Mouse (Mus musculus): Measurements from ENCODE around the gene Tarm1. TPM values are rescaled to one million over a fixed set of nuclear protein-coding genes. Genes with fewer than 3 reads are reported as not detected.
A peak's percentile ranks its signal among the peaks of the same experiment; 100 is the strongest.

Gene Tarm1
- polyA plus RNA-seq, 2 experiments: 0.11 to 0.32 TPM

DNA sequence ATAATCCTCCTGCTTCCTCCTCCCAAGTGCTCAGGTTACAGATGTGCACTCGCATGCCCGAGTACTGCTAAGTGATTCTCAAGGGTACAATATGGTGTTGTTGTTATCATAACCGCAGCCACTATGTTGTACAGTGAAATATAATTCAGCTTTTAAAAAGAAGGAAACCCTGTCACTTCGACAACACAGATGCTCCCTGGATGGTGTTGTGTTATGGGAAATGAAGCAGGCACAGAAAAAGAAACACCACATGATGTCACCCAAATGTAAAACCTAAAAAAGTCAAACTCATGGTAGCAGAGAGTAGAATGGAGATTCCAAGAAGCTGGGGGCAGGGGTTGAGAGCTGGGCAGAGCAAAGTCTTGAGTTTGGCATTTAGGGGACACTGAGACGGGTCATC lies 51.8 kb downstream of the Tarm1 start:
- TF ChIP-seq CTCF (IDR thresholded peaks at IDR 0.05; ENCODE audit: low read depth) (no peak), EP300 (IDR thresholded peaks at IDR 0.05; ENCODE audit: low read depth) (no peak)
- Histone ChIP-seq H3K4me2 (ENCODE audit: low read depth) (no peak overlapping the region), H3K9ac (replicated peaks) (no peak overlapping the region), H3K27me3 (ENCODE audit: control insufficient read depth, insufficient read depth, low read length) (no peaks in the 10 kb centered on the region), H3K9me3 (ENCODE audit: control insufficient read depth, low read length) (no peaks in the 10 kb centered on the region), H3K4me1 (replicated peaks; ENCODE audit: control insufficient read depth in 2 of 2, insufficient read depth in 2 of 2, low read length in 1 of 2) (no peaks in the 10 kb centered on the region), H3K4me3 (ENCODE audit: insufficient read depth in 1 of 2, low read depth in 2 of 2, low read length in 2 of 2) (no peak overlapping the region), H3K36me3 (replicated peaks; ENCODE audit: control insufficient read depth, insufficient read depth, low read depth) (no peaks in the 10 kb centered on the region), H3K27ac (no peak overlapping the region)
- 45% methylated on average over 5 of the region's 5 CpGs for WGBS (ENCODE audit: insufficient replicate concordance)
- no peak for DNase-seq (ENCODE audit: low read depth in 3 of 3, low spot score in 3 of 3)
- ATAC-seq (ENCODE audit: insufficient read depth): no peak

DNA sequence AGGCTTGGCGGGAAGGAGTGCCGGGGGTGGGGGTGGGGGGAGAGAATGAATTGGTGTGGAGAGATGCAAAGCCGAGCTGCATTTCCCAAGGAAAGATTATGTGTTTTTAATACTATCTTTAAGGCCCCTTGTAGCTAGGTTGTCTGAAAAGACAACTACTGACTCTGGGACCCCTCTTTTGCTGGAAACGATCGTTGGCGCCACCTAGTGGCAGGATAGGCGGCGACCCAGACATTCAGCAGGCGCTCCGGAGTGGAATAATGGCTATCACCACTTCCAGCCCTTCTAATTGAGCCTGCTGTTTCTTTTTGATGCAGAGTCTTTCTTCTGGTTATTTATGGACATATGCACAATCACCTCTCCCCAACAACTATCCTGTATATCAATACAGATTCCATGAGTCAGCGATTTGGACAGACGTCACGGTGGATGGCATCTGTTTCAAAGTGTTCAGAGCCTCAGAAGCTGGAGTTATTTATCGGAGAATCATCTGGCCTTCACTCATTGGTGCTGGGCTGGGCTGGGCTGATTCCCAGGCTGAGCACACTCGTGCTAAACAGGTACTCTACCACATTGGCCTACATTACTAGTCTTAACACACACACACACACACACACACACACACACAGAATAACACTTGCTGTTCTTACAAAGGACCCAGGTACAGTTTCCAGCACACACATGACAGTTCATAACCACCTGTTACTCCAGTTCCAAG lies 53.5 kb downstream of the Tarm1 start:
- Histone ChIP-seq H3K4me1 (replicated peaks; ENCODE audit: control insufficient read depth in 2 of 2, insufficient read depth in 2 of 2, low read length in 1 of 2) (no peaks in the 10 kb centered on the region), H3K27me3 (ENCODE audit: control insufficient read depth, insufficient read depth, low read length) (no peaks in the 10 kb centered on the region), H3K4me2 (ENCODE audit: low read depth) (no peak overlapping the region), H3K9me3 (ENCODE audit: control insufficient read depth, low read length) (no peaks in the 10 kb centered on the region), H3K27ac (no peak overlapping the region), H3K9ac (replicated peaks) (no peak overlapping the region), H3K4me3 (ENCODE audit: insufficient read depth in 1 of 2, low read depth in 2 of 2, low read length in 2 of 2) (no peak overlapping the region), H3K36me3 (replicated peaks; ENCODE audit: control insufficient read depth, insufficient read depth, low read depth) (no peaks in the 10 kb centered on the region)
- no peak for TF ChIP-seq EP300 (IDR thresholded peaks at IDR 0.05; ENCODE audit: low read depth)
- peak; percentile 82 for TF ChIP-seq CTCF (IDR thresholded peaks at IDR 0.05; ENCODE audit: low read depth)
- ATAC-seq (ENCODE audit: insufficient read depth) (no peak), DNase-seq (ENCODE audit: low read depth in 3 of 3, low spot score in 3 of 3) (peak in 1 of 3 experiments; percentile 12)
- WGBS (ENCODE audit: insufficient replicate concordance): 22% methylated on average over 15 of the region's 15 CpGs

DNA sequence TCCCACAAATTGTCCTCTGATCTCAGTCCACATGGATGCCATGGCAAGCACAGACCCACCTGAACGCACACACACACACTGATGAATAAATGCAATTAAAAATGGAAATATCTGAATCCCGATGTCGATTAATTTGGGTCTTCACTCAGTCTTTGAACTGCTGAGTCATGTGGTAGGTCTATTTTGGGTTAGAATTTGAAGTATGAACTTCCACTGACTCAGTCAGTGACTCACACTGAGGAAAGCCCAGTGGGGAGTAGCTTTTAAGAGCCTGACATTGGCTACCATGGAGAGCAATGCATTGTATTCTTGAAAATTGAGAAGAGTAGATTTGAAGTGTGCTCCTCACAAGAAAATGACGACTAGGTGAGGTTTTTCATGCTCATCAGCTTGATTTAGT lies 55.4 kb downstream of the Tarm1 start:
- DNase-seq (ENCODE audit: low read depth in 3 of 3, low spot score in 3 of 3): no peak
- WGBS (ENCODE audit: insufficient replicate concordance): 59% methylated on average over 4 of the region's 4 CpGs
- Histone ChIP-seq H3K36me3 (replicated peaks; ENCODE audit: control insufficient read depth, insufficient read depth, low read depth) (no peaks in the 10 kb centered on the region), H3K4me3 (ENCODE audit: insufficient read depth in 1 of 2, low read depth in 2 of 2, low read length in 2 of 2) (no peak overlapping the region), H3K27ac (no peak overlapping the region), H3K27me3 (ENCODE audit: control insufficient read depth, insufficient read depth, low read length) (no peaks in the 10 kb centered on the region), H3K9ac (replicated peaks) (no peak overlapping the region), H3K4me2 (ENCODE audit: low read depth) (no peak overlapping the region), H3K4me1 (replicated peaks; ENCODE audit: control insufficient read depth in 2 of 2, insufficient read depth in 2 of 2, low read length in 1 of 2) (no peaks in the 10 kb centered on the region), H3K9me3 (ENCODE audit: control insufficient read depth, low read length) (no peaks in the 10 kb centered on the region)
- TF ChIP-seq EP300 (IDR thresholded peaks at IDR 0.05; ENCODE audit: low read depth) (no peak), CTCF (IDR thresholded peaks at IDR 0.05; ENCODE audit: low read depth) (no peak)
- ATAC-seq (ENCODE audit: insufficient read depth): no peak

DNA sequence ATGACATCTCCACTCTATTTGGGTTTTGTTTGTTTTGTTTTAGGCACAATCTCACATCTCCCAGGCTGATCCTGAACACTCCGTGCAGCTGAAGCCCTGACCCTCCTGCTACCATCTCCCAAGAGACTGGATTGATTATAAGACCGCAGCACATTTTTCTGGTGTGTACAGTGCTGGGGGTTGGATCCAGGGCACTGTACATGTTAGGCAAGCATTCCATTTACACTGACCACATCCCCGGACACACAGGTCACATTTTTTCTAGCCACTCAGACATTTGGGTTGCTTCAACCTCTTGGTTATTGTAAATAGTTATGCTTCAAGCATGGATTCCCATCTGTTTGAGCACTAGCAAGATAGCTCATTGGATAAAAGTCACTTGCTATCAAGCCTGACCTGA lies 55.8 kb downstream of the Tarm1 start:
- Histone ChIP-seq H3K36me3 (replicated peaks; ENCODE audit: control insufficient read depth, insufficient read depth, low read depth) (no peaks in the 10 kb centered on the region), H3K4me1 (replicated peaks; ENCODE audit: control insufficient read depth in 2 of 2, insufficient read depth in 2 of 2, low read length in 1 of 2) (no peaks in the 10 kb centered on the region), H3K4me3 (ENCODE audit: insufficient read depth in 1 of 2, low read depth in 2 of 2, low read length in 2 of 2) (no peak overlapping the region), H3K27me3 (ENCODE audit: control insufficient read depth, insufficient read depth, low read length) (no peaks in the 10 kb centered on the region), H3K27ac (no peak overlapping the region), H3K9me3 (ENCODE audit: control insufficient read depth, low read length) (no peaks in the 10 kb centered on the region), H3K9ac (replicated peaks) (no peak overlapping the region), H3K4me2 (ENCODE audit: low read depth) (no peak overlapping the region)
- no peak for ATAC-seq (ENCODE audit: insufficient read depth)
- TF ChIP-seq CTCF (IDR thresholded peaks at IDR 0.05; ENCODE audit: low read depth) (no peak), EP300 (IDR thresholded peaks at IDR 0.05; ENCODE audit: low read depth) (no peak)
- no peak for DNase-seq (ENCODE audit: low read depth in 3 of 3, low spot score in 3 of 3)
- WGBS (ENCODE audit: insufficient replicate concordance): 64% methylated on average over 3 of the region's 3 CpGs

- H3K27ac ChIP-seq: no peak overlapping the region
- no peak for DNase-seq (ENCODE audit: low read depth in 3 of 3, low spot score in 3 of 3)
- H3K9me3 ChIP-seq (ENCODE audit: control insufficient read depth, low read length): no peaks in the 10 kb centered on the region
- H3K4me3 ChIP-seq (ENCODE audit: insufficient read depth in 1 of 2, low read depth in 2 of 2, low read length in 2 of 2): no peak overlapping the region
- no peak overlapping the region for H3K4me2 ChIP-seq (ENCODE audit: low read depth)
- H3K4me1 ChIP-seq (replicated peaks; ENCODE audit: control insufficient read depth in 2 of 2, insufficient read depth in 2 of 2, low read length in 1 of 2): no peaks in the 10 kb centered on the region
- no peak for ATAC-seq (ENCODE audit: insufficient read depth)
- no peak overlapping the region for H3K9ac ChIP-seq (replicated peaks)
- TF ChIP-seq CTCF (IDR thresholded peaks at IDR 0.05; ENCODE audit: low read depth) (no peak), EP300 (IDR thresholded peaks at IDR 0.05; ENCODE audit: low read depth) (no peak)
- H3K36me3 ChIP-seq (replicated peaks; ENCODE audit: control insufficient read depth, insufficient read depth, low read depth): no peaks in the 10 kb centered on the region
- H3K27me3 ChIP-seq (ENCODE audit: control insufficient read depth, insufficient read depth, low read length): no peaks in the 10 kb centered on the region
- WGBS (ENCODE audit: insufficient replicate concordance): 36% methylated on average over 3 of the region's 3 CpGs
Measured at GRCm38 (mm10) chr7:3444678-3445077, 57.7 kb downstream of the Tarm1 start.
